Comparison of ENCODE assay signal across 16 mouse cellular contexts in genomic region chr19:55169236-55169729, GRCm38 (mm10). TPM values are rescaled to one million over a fixed set of nuclear protein-coding genes. Genes with fewer than 3 reads are reported as not detected.
A peak's percentile ranks its signal among the peaks of the same experiment; 100 is the strongest.
DNase-seq lines count a peak whose midpoint lies in the region; ATAC-seq and TF ChIP-seq lines count a peak whose summit lies in the region.
"Not testable (repeated sequence)": the region's sequence is repeated elsewhere in the genome, so short reads cannot be mapped to it uniquely, and the experiment has no call there.
"Had no signal": no experiment of that assay in that cellular context is flagged by ENCODE, and none has a peak within 500 bp of the region (broad histone marks: within the 10 kb centered on the region; RNA-seq: fewer than 3 reads in every experiment).

No protein-coding gene starts in this region.

- not testable (repeated sequence) for TF ChIP-seq CTCF in kidney, adult 2 months (conservative IDR thresholded peaks at IDR 0.05; ENCODE audit: insufficient read depth, insufficient read length, low read depth, low read length); liver, adult 2 months (IDR thresholded peaks at IDR 0.05; ENCODE audit: low read depth, low read length)

- not testable (repeated sequence) for H3K4me3 ChIP-seq in brown adipose tissue, adult 24 weeks (ENCODE audit: insufficient read depth, low read depth, low read length); kidney, adult 2 months (ENCODE audit: insufficient read depth, low read depth, low read length); liver, adult 2 months (ENCODE audit: insufficient read depth, low read depth, low read length); lung, embryonic 15.5 days; lung, embryonic 16.5 days (ENCODE audit: low read length)

- H3K36me3 ChIP-seq in kidney, adult 2 months (ENCODE audit: control insufficient read depth, insufficient read depth, low read length); liver, adult 2 months (ENCODE audit: control insufficient read depth, insufficient read depth, low read length); lung, embryonic 15.5 days; lung, embryonic 16.5 days (ENCODE audit: control insufficient read depth, insufficient read depth, low read length): not testable (repeated sequence)

- not testable (repeated sequence) for H3K79me2 ChIP-seq in liver, adult 2 months (ENCODE audit: control insufficient read depth, insufficient read depth, low read length)

- 85% methylated on average over 8 of the region's 8 CpGs for WGBS in kidney, adult 2 months
- WGBS in liver, adult 2 months, result 58% methylated on average over 8 of the region's 8 CpGs
- WGBS in lung, embryonic 15.5 days, result 82% methylated on average over 8 of the region's 8 CpGs
- 84% methylated on average over 8 of the region's 8 CpGs for WGBS in lung, embryonic 16.5 days

- not testable (repeated sequence) for H3K4me1 ChIP-seq in brown adipose tissue, adult 24 weeks (ENCODE audit: control insufficient read depth, insufficient read depth, insufficient read length, low read length); kidney, adult 2 months (ENCODE audit: control insufficient read depth, insufficient read depth, low read length)
- peaks cover 27% of the 10 kb centered on the region for H3K4me1 ChIP-seq in liver, adult 2 months (ENCODE audit: control insufficient read depth, insufficient read depth, low read length)
- peaks cover 21% of the 10 kb centered on the region for H3K4me1 ChIP-seq in lung, embryonic 15.5 days
- peaks cover 14% of the 10 kb centered on the region for H3K4me1 ChIP-seq in lung, embryonic 16.5 days (replicated peaks; ENCODE audit: control insufficient read depth, insufficient read depth, low read length)

- not testable (repeated sequence) for H3K4me2 ChIP-seq in lung, embryonic 15.5 days; lung, embryonic 16.5 days (ENCODE audit: low read depth, low read length)

- not testable (repeated sequence) for H3K27me3 ChIP-seq in kidney, adult 2 months (replicated peaks; ENCODE audit: control insufficient read depth, insufficient read depth, low read length); liver, adult 2 months (ENCODE audit: control insufficient read depth, insufficient read depth, low read length); lung, embryonic 15.5 days; lung, embryonic 16.5 days (ENCODE audit: control insufficient read depth, insufficient read depth, low read depth, low read length)

- ATAC-seq in lung, embryonic 15.5 days (ENCODE audit: borderline replicate concordance, extremely low read depth, low FRiP score, low TSS enrichment); lung, embryonic 16.5 days (ENCODE audit: low read depth): not testable (repeated sequence)

- peak overlapping the region; percentile 93 for H3K27ac ChIP-seq in brown adipose tissue, adult 24 weeks (replicated peaks; ENCODE audit: low read depth, low read length)
- not testable (repeated sequence) for H3K27ac ChIP-seq in kidney, adult 2 months (ENCODE audit: insufficient read depth, low read depth, low read length)
- peak overlapping the region; percentile 38; the same call in 1 of the 2 replicates for H3K27ac ChIP-seq in liver, adult 2 months (replicated peaks; ENCODE audit: insufficient read depth, low read depth, low read length)
- H3K27ac ChIP-seq in lung, embryonic 15.5 days, result 0 out of 2 replicates have a peak overlapping the region, but pooled peaks have one; percentile 9
- peak overlapping the region; percentile 24; the same call in 1 of the 2 replicates for H3K27ac ChIP-seq in lung, embryonic 16.5 days (ENCODE audit: low read length)

- not testable (repeated sequence) for H3K9me3 ChIP-seq in lung, embryonic 15.5 days; lung, embryonic 16.5 days (ENCODE audit: control insufficient read depth, low read length)

- not testable (repeated sequence) for H3K9ac ChIP-seq in liver, adult 2 months (ENCODE audit: low read depth, low read length); lung, embryonic 15.5 days; lung, embryonic 16.5 days (ENCODE audit: low read length)

- not testable (repeated sequence) for TF ChIP-seq POLR2A in kidney, adult 2 months (IDR thresholded peaks at IDR 0.05; ENCODE audit: low read depth, low read length); liver, adult 2 months (IDR thresholded peaks at IDR 0.05; ENCODE audit: extremely low read depth, insufficient read depth, low read length)

- peak; percentile 73 for DNase-seq in adrenal gland, adult 2 months
- DNase-seq in adrenal gland, adult 8-10 months, result peak; percentile 57
- DNase-seq in adrenal gland, postnatal 14 days, result peak; percentile 30
- peak; percentile 41 for DNase-seq in kidney, adult 2 months
- peak; percentile 50 for DNase-seq in liver, adult 2 months (ENCODE audit: extremely low read depth, low read depth, low spot score)

RNA-seq across cellular contexts. Expression of gene Tectb, which starts 11.2 kb away (rescaled TPM):
- under 1 TPM; 0.41 to 0.89 TPM for total RNA-seq in adrenal gland, adult 2 months (2021)
- 0.04 TPM in 1 of 2 replicates, not detected in the other for polyA plus RNA-seq in adrenal gland, adult 2 months (2012; rRNA removed)
- total RNA-seq in adrenal gland, adult 8-10 months (2022), result under 1 TPM in 2 of 4 experiments, not detected in 2; 0.55 to 0.66 TPM
- 0.78 and 0.79 TPM in 2 replicates for total RNA-seq in adrenal gland, postnatal 14 days (2021)
- polyA plus RNA-seq in brown adipose tissue, adult 24 weeks (2012; ENCODE audit: insufficient read depth, insufficient read length, missing spikeins), result not detected in 2 replicates
- polyA plus RNA-seq in kidney, adult 2 months (2012; rRNA removed), result 0.04 and 0.09 TPM in 2 replicates
- 0.18 and 0.20 TPM in 2 replicates for total RNA-seq in liver, adult 2 months (2014; rRNA removed)
- polyA plus RNA-seq in liver, adult 2 months (2012; rRNA removed), result 0.07 TPM in 1 of 2 replicates, not detected in the other
- polyA plus RNA-seq in lung, embryonic 15.5 days (2015; fragmentation: Nextera tagmentation; extraction: Ambion mirVana), result 0.15 TPM in 1 of 2 replicates, not detected in the other
- polyA plus RNA-seq in lung, embryonic 16.5 days (2015; fragmentation: Nextera tagmentation; extraction: Ambion mirVana), result 0.30 and 0.48 TPM in 2 replicates
- total RNA-seq: CH12.LX, ES-E14, MEL had no signal
- polyA plus RNA-seq: activated CD4-positive, CD25-positive, alpha-beta regulatory T cell, adult 4 months; C2C12; CD4-positive, CD25-positive, alpha-beta regulatory T cell, adult 4 months; G1E; Patski had no signal

RNA-seq across cellular contexts. Expression of gene Gpam, which starts 42.2 kb away (rescaled TPM):
- 100 to 1,000 TPM; 199 to 552 TPM for total RNA-seq in adrenal gland, adult 2 months (2021)
- 134 and 233 TPM in 2 replicates for polyA plus RNA-seq in adrenal gland, adult 2 months (2012; rRNA removed)
- 100 to 1,000 TPM in 3 of 4 experiments, 10 to 100 TPM in 1; 77.4 to 450 (median 220) TPM for total RNA-seq in adrenal gland, adult 8-10 months (2022)
- total RNA-seq in adrenal gland, postnatal 14 days (2021), result 232 and 288 TPM in 2 replicates
- polyA plus RNA-seq in brown adipose tissue, adult 24 weeks (2012; ENCODE audit: insufficient read depth, insufficient read length, missing spikeins), result 110 and 122 TPM in 2 replicates
- polyA plus RNA-seq in kidney, adult 2 months (2012; rRNA removed), result 56.6 and 60.7 TPM in 2 replicates
- 261 and 274 TPM in 2 replicates for total RNA-seq in liver, adult 2 months (2014; rRNA removed)
- 90.2 and 102 TPM in 2 replicates for polyA plus RNA-seq in liver, adult 2 months (2012; rRNA removed)
- polyA plus RNA-seq in lung, embryonic 15.5 days (2015; fragmentation: Nextera tagmentation; extraction: Ambion mirVana), result 28.7 and 29.2 TPM in 2 replicates
- polyA plus RNA-seq in lung, embryonic 16.5 days (2015; fragmentation: Nextera tagmentation; extraction: Ambion mirVana), result 37.4 and 37.7 TPM in 2 replicates
